Mouse (Mus musculus) myocyte (in vitro differentiated cells): ENCODE results near the gene Gfra1.

Experiments used
- CEBPB ChIP-seq: IDR thresholded peaks from 2 replicates; pipeline ENCODE4 v1.6.1; 2011; ENCODE audit warnings: mild to moderate bottlenecking, moderate library complexity; ENCODE audit not compliant: poor library complexity, insufficient read depth, severe bottlenecking
- E2F4 ChIP-seq: IDR thresholded peaks from one replicate; pipeline ENCODE4 v1.6.1; 2011; ENCODE audit warnings: mild to moderate bottlenecking, control low read depth, moderate library complexity; ENCODE audit not compliant: insufficient read depth
- MAX ChIP-seq: IDR thresholded peaks from one replicate; pipeline ENCODE4 v1.6.1; 2011; ENCODE audit warnings: low read depth, mild to moderate bottlenecking, control low read depth
- MYOD1 ChIP-seq, 3 experiments: IDR thresholded peaks; one replicate each; pipeline ENCODE4 v1.6.1; 2011; ENCODE audit warnings: control low read depth in 2 of 3, low read depth in 2 of 3, mild to moderate bottlenecking in 2 of 3, moderate library complexity in 1 of 3; ENCODE audit not compliant: insufficient read length in 2 of 3, control insufficient read depth in 1 of 3
- MYOG ChIP-seq, 3 experiments: IDR thresholded peaks; one replicate each; pipeline ENCODE4 v1.6.1; 2011; ENCODE audit warnings: control low read depth in 2 of 3, low read depth in 2 of 3, mild to moderate bottlenecking in 2 of 3; ENCODE audit not compliant: insufficient read length in 2 of 3, control insufficient read depth in 1 of 3, insufficient read depth in 1 of 3
- POLR2A ChIP-seq: IDR thresholded peaks from one replicate; pipeline ENCODE4 v1.6.1; 2011; ENCODE audit warnings: low read depth, mild to moderate bottlenecking, control low read depth, moderate library complexity; ENCODE audit not compliant: insufficient read length
- POLR2AphosphoS2 ChIP-seq: IDR thresholded peaks from one replicate; pipeline ENCODE4 v1.6.1; 2011; ENCODE audit warnings: low read depth, control low read depth; ENCODE audit not compliant: insufficient read length
- SRF ChIP-seq: IDR thresholded peaks from one replicate; pipeline ENCODE4 v1.6.1; 2011; ENCODE audit warnings: low read depth; ENCODE audit not compliant: control insufficient read depth, insufficient read length
- TCF12 ChIP-seq: IDR thresholded peaks from one replicate; pipeline ENCODE4 v1.6.1; 2011; ENCODE audit warnings: mild to moderate bottlenecking, control low read depth; ENCODE audit not compliant: poor library complexity, insufficient read depth, severe bottlenecking
- TCF3 ChIP-seq: IDR thresholded peaks from one replicate; pipeline ENCODE4 v1.6.1; 2011; ENCODE audit warnings: low read depth, control low read depth; ENCODE audit not compliant: insufficient read length
- USF1 ChIP-seq: IDR thresholded peaks from one replicate; pipeline ENCODE4 v1.6.1; 2011; ENCODE audit warnings: low read depth, mild to moderate bottlenecking, control low read depth, moderate library complexity

DNA sequence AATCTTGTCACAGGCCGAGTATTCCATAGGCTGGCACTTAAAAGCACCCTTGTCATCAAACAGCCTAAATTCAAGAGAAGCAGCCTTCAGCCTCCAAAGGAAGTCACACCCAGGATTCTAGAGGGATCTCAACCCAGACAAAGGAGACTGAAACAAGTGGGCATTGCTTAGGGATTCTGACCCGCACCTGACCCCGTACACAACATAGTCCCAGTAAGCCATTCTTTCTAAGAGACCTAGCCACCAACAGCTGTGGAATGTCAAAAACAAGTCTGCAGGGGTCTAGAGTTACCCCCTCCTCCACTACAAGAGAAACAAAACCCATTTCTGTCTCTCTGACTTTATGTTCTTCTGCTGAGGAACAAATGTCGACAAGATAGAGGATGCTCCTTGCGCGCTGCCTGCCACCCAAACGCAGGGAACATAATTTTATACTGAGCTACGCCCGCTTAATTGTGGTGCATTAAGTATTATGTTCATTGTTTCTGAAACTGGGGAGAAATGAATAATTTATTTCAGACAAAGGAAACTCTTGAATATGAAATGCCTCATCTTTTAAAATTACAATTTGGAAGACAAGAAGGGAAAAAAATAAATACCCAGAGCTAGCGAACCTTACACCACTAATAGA is 18.2 kb downstream of the Gfra1 start:
- TF ChIP-seq CEBPB, result no peak
- no peak for TF ChIP-seq TCF3
- no peak for TF ChIP-seq SRF
- no peak for TF ChIP-seq POLR2A
- peak in 1 of 3 experiments; percentile 55 for TF ChIP-seq MYOD1 (IDR thresholded peaks at IDR 0.05; ENCODE audit: control insufficient read depth in 1 of 3, insufficient read length in 2 of 3, low read depth in 2 of 3)
- TF ChIP-seq USF1, result no peak
- no peak for TF ChIP-seq MYOG (IDR thresholded peaks at IDR 0.05; ENCODE audit: control insufficient read depth in 1 of 3, insufficient read depth in 1 of 3, insufficient read length in 2 of 3, low read depth in 2 of 3)
- TF ChIP-seq TCF12, result no peak
- no peak for TF ChIP-seq MAX
- TF ChIP-seq E2F4, result no peak
- TF ChIP-seq POLR2AphosphoS2, result no peak
